Mouse (Mus musculus) hindbrain, embryonic 16.5 days (tissue): Measurements from ENCODE around the gene Dhrs13. TPM values are rescaled to one million over a fixed set of nuclear protein-coding genes. Genes with fewer than 3 reads are reported as not detected.
"Not testable (repeated sequence)": the region's sequence is repeated elsewhere in the genome, so short reads cannot be mapped to it uniquely, and the experiment has no call there.

Experiments
- ATAC-seq: fragments of 200-750 bp; cut with Nextera tagmentation; 2 replicates; pipeline ENCODE4 v1.8.0; 2017; ENCODE audit warnings: moderate TSS enrichment, moderate library complexity
- H3K27ac ChIP-seq: fragments of 300-500 bp; sonication (generic); 2 replicates; pipeline ENCODE4 v1.5.1; 2014; ENCODE audit warnings: low read depth, mild to moderate bottlenecking, control low read depth, low read length, moderate library complexity
- H3K27me3 ChIP-seq: fragments of 300-500 bp; sonication (generic); replicated peaks from 2 replicates; pipeline ENCODE4 v1.6.1; 2014; ENCODE audit warnings: low read length; ENCODE audit not compliant: control insufficient read depth, insufficient read depth
- H3K36me3 ChIP-seq: fragments of 300-500 bp; sonication (generic); 2 replicates; pipeline ENCODE4 v1.6.1; 2014; ENCODE audit warnings: mild to moderate bottlenecking, low read length, moderate library complexity, mixed read lengths; ENCODE audit not compliant: control insufficient read depth, insufficient read depth
- H3K4me1 ChIP-seq: fragments of 300-500 bp; sonication (generic); 2 replicates; pipeline ENCODE4 v1.6.1; 2014; ENCODE audit warnings: low read depth, low read length; ENCODE audit not compliant: control insufficient read depth, insufficient read depth
- H3K4me2 ChIP-seq: fragments of 300-500 bp; sonication (generic); 2 replicates; pipeline ENCODE4 v1.6.1; 2014; ENCODE audit warnings: mild to moderate bottlenecking, low read length, control low read depth, moderate library complexity
- H3K4me3 ChIP-seq: fragments of 300-500 bp; sonication (generic); 2 replicates; pipeline ENCODE4 v1.5.1; 2014; ENCODE audit warnings: mild to moderate bottlenecking, low read length, control low read depth, moderate library complexity
- H3K9ac ChIP-seq: fragments of 300-500 bp; sonication (generic); 2 replicates; pipeline ENCODE4 v1.6.1; 2014; ENCODE audit warnings: low read depth, mild to moderate bottlenecking, control low read depth, low read length, moderate library complexity
- H3K9me3 ChIP-seq: fragments of 300-500 bp; sonication (generic); 2 replicates; pipeline ENCODE4 v1.6.1; 2014; ENCODE audit warnings: mild to moderate bottlenecking, low read length, moderate library complexity; ENCODE audit not compliant: control insufficient read depth
- WGBS: fragments of 180-500 bp; shearing (Covaris S2); extraction: QIAGEN DNeasy Blood & Tissue Kit; methylation state at CpG from one replicate; pipeline ENCODE4 v1.1.7; 2014; 5-methylcytosine and 5-hydroxymethylcytosine counted together
- polyA plus RNA-seq: library from polyadenylated mRNA; unstranded; fragments of >200 nt; fragmentation: Nextera tagmentation; extraction: Ambion mirVana; gene quantifications from 2 replicates; pipeline ENCODE4 v1.2.1, GENCODE M21; 2015

The Dhrs13 gene
- polyA plus RNA-seq, 1 experiment from 2014 or later: 54.5 TPM

DNA sequence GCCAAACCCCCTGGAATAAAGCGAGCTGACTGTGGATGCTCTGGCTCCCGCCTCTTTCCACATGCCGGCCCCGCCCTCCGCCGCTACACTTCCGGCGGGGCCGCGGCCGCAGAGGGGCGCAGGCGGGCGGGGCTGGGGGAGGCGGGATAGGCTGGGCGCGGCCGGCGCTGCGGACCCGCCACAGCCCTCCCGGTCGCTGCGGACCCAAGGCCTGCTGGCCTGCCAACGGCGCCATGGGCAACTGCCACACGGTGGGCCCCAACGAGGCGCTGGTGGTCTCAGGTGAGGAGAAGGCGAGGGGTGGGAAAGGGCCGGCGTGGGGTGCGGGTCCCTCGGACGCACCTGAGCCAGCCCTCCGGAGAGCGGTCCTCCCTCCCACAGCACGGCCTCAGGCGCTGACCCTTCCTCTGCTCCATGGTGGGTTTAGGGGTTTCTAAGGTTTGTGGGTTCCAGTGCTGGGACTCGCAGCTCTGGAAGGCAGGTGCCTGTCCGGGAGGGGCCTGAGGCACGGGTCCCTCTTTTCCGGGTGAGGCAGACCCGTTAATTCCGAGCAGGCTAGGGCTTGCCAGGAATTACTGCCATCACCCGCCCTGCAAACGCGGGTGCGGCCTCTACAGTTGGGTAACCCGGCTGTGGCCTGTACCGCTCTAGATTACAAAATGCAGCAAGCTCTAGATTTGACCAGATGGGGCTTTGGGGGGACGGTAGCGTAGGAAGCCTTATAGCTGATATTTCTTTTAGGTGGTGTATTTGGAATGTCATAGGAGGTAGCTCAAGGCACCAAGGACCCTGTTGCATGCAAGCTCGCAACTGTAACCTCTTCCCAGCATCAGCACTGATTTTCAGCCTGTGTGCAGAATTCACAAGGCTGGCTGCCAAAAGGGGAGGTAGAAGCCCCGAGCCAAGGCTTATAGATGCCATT is 6.0 kb downstream of the Dhrs13 start, which contains the start of gene Flot2:
Gene Flot2 (plus strand): TSS at position 101 of the 922 bp plus-strand sequence.
- peak; percentile 85 for ATAC-seq
- H3K36me3 ChIP-seq: peaks cover 9% of the 10 kb centered on the region; the same call in 1 of the 2 replicates
- H3K27ac ChIP-seq: peak within 1 kb of the TSS; percentile 94
- 1% methylated on average over 43 of the region's 55 CpGs for WGBS
- H3K9ac ChIP-seq: peak within 1 kb of the TSS; percentile 94
- peaks cover 29% of the 10 kb centered on the region for H3K4me1 ChIP-seq
- H3K27me3 ChIP-seq: no peaks in the 10 kb centered on the region
- no peaks in the 10 kb centered on the region for H3K9me3 ChIP-seq
- H3K4me3 ChIP-seq: peak within 1 kb of the TSS; percentile 89
- H3K4me2 ChIP-seq: peak within 1 kb of the TSS; percentile 81

DNA sequence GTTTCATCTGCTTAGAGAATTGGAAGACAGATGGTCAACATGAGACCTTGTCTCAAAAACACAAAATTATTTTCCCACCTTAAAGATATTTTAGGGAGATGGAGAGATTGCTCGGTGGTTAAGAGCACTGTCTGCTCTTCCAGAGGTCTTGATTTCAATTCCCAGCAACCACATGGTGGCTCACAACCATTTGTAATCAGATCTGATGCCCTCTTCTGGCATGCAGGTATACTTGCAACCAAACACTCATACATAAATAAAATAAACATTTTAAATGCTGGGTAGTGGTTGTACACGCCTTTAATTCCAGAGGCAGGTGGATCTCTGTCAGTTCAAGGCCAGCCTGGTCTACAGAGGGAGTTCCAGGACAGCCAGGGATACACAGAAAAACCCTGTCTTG is 8.8 kb downstream of the Dhrs13 start:
- no peak overlapping the region for H3K9ac ChIP-seq
- no peaks in the 10 kb centered on the region for H3K9me3 ChIP-seq
- WGBS: 72% methylated on average over 2 of the region's 2 CpGs
- H3K27ac ChIP-seq: no peak overlapping the region
- no peak for ATAC-seq
- peaks cover 17% of the 10 kb centered on the region for H3K4me1 ChIP-seq
- no peak overlapping the region for H3K4me3 ChIP-seq
- H3K36me3 ChIP-seq: 0 out of 2 replicates have a peak, but pooled peaks cover 2% of the 10 kb centered on the region
- H3K4me2 ChIP-seq: no peak overlapping the region
- no peaks in the 10 kb centered on the region for H3K27me3 ChIP-seq

DNA sequence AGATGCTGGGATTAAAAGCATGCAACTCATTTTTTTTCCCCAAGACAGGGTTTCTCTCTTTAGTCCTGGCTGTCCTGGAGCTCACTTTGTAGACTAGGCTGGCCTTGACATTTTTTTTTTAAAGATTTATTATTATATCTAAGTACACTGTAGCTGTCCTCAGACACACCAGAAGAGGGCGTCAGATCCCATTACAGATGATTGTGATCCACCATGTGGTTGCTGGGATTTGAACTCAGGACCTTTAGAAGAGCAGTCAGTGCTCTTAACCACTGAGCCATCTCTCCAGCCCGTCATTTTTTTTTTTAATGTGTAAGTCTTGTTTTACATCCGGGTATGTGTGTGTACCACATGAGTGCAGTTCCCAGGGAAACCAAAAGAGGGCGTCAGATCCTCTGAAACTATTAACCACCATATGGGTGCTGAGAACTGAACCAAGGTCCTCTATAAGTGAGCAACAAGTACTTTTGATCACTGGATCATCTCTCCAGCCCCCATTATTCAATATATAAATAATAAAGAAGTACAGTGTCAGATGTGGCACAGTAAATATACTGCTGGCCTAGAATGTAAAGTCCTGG is 10.3 kb downstream of the Dhrs13 start:
- H3K9me3 ChIP-seq, H3K36me3 ChIP-seq, H3K4me2 ChIP-seq, H3K27me3 ChIP-seq, H3K27ac ChIP-seq, H3K4me3 ChIP-seq, H3K9ac ChIP-seq, ATAC-seq: not testable (repeated sequence)
- H3K4me1 ChIP-seq: peaks cover 15% of the 10 kb centered on the region
- 94% methylated on average over 4 of the region's 4 CpGs for WGBS

DNA sequence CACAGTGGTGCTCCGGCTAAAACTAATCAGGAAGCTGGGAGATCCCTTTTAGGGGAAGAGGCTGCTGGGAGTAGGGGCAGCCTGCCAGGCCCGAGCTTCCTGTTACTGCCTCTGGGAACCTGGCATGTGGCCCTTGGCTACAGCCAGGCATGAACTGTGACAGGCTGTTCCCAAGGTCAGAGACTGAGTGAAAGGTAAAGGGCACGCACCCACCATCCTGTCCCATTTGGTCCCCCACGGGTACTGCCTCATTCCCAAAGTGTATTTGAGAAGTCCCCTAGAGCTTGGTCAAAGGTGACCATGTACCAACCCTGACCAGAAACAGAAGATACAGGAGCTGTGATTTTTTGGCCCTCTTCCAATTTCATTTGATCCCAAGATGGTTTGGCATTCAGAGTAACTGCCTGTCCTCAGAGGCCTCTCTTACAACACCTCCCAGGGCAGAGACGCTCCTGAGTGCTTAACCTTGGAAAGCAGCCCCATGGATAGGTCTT is 12.7 kb downstream of the Dhrs13 start:
- no peaks in the 10 kb centered on the region for H3K27me3 ChIP-seq
- no peak overlapping the region for H3K9ac ChIP-seq
- H3K4me1 ChIP-seq: no peaks in the 10 kb centered on the region; the same call in 1 of the 2 replicates
- H3K27ac ChIP-seq: peak overlapping the region; percentile 12; the same call in 1 of the 2 replicates
- 61% methylated on average over 5 of the region's 5 CpGs for WGBS
- H3K36me3 ChIP-seq: 0 out of 2 replicates have a peak, but pooled peaks cover 2% of the 10 kb centered on the region
- H3K4me3 ChIP-seq: no peak overlapping the region
- H3K9me3 ChIP-seq: no peaks in the 10 kb centered on the region
- ATAC-seq: peak; percentile 73
- no peak overlapping the region for H3K4me2 ChIP-seq

DNA sequence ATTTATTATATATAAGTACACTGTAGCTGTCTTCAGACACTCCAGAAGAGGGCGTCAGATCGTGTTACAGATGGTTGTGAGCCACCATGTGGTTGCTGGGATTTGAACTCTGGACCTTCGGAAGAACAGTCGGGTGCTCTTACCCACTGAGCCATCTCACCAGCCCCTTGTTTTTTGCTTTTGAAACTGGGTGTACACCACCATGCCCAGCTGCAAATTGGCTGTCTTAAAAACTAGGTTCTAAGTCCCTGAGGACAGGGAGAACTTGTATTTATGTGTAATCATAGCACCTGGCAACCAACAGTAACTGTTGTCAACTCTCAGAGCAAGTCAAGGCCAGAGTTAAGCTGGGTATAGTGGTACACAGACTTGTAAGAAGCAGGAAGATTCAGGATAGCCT is 16.6 kb downstream of the Dhrs13 start:
- H3K9me3 ChIP-seq, H3K9ac ChIP-seq, H3K27ac ChIP-seq, H3K4me2 ChIP-seq, H3K27me3 ChIP-seq, H3K4me1 ChIP-seq, ATAC-seq, H3K4me3 ChIP-seq, H3K36me3 ChIP-seq: not testable (repeated sequence)
- WGBS: 100% methylated on average over 2 of the region's 4 CpGs

DNA sequence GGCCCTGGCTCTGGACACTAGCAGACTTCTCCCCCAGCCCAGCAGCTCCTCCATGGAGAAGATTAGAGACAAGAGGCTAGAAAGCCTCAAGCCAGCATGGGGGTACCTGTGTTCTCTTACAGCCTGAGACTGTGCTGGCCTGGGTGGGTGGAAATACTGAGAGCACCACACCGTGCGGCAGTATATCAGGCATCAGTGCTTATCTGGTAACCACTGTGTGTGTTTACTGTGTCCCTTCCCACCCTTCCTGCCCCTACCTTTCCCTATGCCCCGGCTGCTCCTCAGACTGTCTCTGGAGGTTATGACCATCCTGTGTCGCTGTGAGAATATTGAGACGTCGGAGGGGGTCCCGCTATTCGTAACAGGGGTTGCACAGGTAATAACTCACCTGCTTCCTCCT is 21.0 kb downstream of the Dhrs13 start:
- Histone ChIP-seq H3K4me3 (no peak overlapping the region), H3K9ac (no peak overlapping the region), H3K36me3 (peaks cover 38% of the 10 kb centered on the region), H3K27ac (no peak overlapping the region), H3K4me1 (no peaks in the 10 kb centered on the region), H3K9me3 (no peaks in the 10 kb centered on the region), H3K27me3 (no peaks in the 10 kb centered on the region), H3K4me2 (no peak overlapping the region)
- WGBS: 98% methylated on average over 8 of the region's 8 CpGs
- ATAC-seq: no peak

DNA sequence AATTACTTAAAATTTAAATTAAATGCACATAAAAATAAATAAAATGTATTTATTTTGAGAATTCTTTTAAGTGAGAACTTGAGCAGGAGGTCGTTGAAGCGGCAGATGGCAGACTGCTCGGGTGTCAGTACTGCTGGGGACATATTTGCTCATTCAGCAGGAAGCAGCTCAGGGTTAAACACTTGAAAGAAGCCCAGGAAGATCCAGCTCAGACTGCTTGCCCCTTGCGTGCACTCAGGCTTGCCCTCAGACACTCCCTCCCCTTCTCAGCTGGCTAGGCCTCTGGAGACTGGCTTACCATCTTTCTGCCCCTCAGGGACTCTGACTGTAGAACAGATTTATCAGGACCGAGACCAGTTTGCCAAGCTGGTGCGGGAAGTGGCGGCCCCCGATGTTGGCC is 24.9 kb downstream of the Dhrs13 start:
- WGBS: 85% methylated on average over 8 of the region's 8 CpGs
- no peak overlapping the region for H3K9ac ChIP-seq
- H3K9me3 ChIP-seq: no peaks in the 10 kb centered on the region
- no peak overlapping the region for H3K4me3 ChIP-seq
- H3K27me3 ChIP-seq: no peaks in the 10 kb centered on the region
- H3K4me1 ChIP-seq: no peaks in the 10 kb centered on the region
- H3K4me2 ChIP-seq: no peak overlapping the region
- no peak for ATAC-seq
- H3K36me3 ChIP-seq: peaks cover 45% of the 10 kb centered on the region
- H3K27ac ChIP-seq: no peak overlapping the region

DNA sequence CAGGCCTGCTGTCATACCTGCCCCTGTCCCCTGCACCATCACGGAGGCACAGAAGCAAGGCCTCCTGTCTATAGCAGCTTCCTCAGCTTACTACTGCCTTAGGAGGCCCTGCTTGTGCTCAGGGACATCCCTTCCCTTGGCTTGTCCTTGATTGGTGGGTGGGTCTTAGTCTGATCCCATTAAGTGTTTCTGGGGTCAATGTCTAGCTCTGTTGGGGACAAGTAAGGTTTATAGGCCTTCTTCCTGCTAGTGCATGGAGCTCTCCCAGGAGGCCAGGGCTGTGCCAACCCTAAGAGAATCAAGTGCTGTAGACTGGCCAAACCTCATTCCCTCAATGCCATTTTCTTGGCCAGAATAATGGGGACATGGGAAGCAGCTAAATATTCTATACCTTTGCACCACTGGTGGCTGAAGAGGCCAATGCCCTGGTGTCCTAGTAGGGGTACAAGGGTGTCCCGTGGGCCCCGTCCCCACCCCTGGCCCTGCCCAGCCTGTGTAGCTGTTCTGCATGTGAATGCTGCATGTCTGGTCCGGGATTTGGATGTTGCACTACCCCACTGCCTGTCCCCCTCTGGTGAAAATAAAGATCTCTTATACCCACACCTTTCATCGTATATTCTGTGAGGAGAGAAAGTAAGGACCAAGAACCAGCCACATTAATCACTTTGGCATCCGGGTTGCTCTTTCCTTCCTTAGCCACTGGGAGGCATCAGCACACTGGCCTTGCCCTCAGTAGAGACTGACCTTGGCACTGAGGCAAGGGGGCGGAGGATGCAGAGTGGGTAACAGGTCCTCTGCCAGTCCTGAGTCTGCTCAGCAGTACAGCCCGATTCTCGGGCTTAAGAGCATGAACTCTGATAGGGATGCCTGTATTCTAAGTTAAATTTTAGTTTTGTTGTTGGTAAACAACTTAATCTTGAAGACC is 28.0 kb downstream of the Dhrs13 start:
- Histone ChIP-seq H3K4me2 (no peak overlapping the region), H3K4me1 (no peaks in the 10 kb centered on the region), H3K4me3 (no peak overlapping the region), H3K9ac (no peak overlapping the region), H3K27me3 (no peaks in the 10 kb centered on the region), H3K36me3 (peaks cover 27% of the 10 kb centered on the region), H3K27ac (no peak overlapping the region), H3K9me3 (no peaks in the 10 kb centered on the region)
- ATAC-seq: peak; percentile 88
- WGBS: 58% methylated on average over 9 of the region's 9 CpGs
